Mouse (Mus musculus) brain, embryonic 14.5 days (tissue): ENCODE results near the gene Tmtc4.

Source experiments
- CTCF ChIP-seq: fragments of 200-500 bp; IDR thresholded peaks from 2 replicates; pipeline ENCODE4 v1.5.1; 2012; ENCODE audit warnings: inconsistent platforms, mild to moderate bottlenecking, moderate library complexity, borderline replicate concordance; ENCODE audit not compliant: insufficient read depth, insufficient read length; ENCODE audit errors: extremely low read depth
- POLR2A ChIP-seq: fragments of 200-500 bp; IDR thresholded peaks from 2 replicates; pipeline ENCODE4 v1.6.1; 2012; ENCODE audit warnings: mild to moderate bottlenecking, inconsistent platforms, borderline replicate concordance; ENCODE audit not compliant: poor library complexity, insufficient read depth, insufficient read length, severe bottlenecking; ENCODE audit errors: extremely low read depth

DNA sequence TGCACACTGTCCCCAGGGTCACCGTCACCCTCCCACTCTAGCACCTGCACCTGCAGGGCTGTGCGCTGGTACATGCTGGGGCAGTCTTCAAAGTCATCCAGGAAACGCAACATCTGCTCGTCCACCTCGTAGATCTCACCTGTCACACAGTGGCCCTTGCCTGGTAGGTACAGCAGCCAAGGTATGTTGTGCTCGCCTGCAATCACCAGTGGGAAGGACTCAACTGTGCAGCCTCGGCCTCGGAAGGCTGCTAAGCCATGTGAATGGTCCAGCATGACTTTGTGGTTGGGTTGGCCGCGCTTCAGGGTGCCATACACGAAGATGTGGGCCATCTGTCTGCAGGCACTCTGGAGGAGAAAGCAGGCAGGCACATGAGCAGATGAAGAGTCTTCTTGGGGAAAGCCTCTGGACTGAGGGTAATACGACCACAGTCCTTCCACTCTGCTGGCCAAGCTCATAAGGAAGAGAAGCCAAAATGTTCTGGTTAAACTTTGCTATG is 92.3 kb downstream of the Tmtc4 start:
- no peak for TF ChIP-seq CTCF
- no peak for TF ChIP-seq POLR2A
